Mouse (Mus musculus): ENCODE data around the gene Set.

Gene Set

DNA sequence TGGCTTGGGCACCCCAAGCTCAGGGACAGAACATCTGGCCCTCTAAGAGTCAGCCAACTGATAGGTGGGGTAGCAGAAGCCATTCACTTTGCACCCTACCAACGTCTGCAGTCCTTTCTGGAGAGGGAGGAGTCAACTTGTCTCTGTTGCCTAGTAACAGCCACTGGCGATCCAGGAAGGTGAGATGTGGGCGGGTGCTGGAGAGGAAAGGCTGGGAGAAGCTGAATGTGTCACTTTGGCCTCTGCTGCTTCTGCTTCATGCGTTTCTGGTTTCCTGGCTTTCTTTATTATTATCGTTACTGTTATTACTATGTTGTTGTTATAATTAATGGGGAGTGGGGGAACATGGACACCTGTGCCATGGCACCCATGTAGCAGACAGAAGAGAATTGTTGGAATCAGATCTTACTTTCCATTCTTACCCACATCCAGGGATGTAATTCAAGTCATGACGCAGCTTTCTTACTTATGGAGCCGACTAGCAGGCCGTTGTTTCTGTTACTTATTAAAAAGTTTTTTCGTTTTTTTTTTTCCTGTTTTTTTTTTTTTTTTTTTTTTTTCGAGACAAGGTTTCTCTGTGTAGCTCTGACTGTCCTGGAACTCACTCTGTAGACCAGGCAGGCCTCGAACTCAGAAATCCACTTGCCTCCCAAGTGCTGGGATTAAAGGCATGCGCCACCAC lies at the start of gene Set:
TSS of gene Set (plus strand) at position 156 of the 682 bp plus-strand sequence.
- CTCF ChIA-PET = interaction anchor here (0.6 kb wide), 1 partner anchor 174 kb away, joined by 5 read pairs; no protein-coding TSS in a partner anchor

DNA sequence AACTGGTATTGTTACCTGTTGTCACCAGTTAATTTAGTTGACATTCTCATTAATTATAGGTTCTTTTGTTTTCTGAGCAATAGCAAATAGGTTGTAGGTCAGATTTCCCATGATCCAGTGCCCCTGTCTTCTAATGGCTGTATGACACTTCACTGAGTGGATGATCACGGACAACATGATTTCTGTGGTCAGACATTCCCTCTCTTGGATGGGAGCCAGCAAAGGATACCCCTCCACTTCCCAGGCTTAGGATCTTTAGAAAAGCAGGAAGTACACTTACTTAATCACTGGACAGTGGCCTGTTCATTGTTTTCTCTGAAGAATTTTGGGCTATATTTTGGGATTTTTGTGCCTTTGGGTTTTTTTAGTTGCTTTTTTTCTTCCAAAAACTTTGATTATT lies 48.1 kb upstream of the Set start:
- CTCF ChIA-PET = no interaction called here

DNA sequence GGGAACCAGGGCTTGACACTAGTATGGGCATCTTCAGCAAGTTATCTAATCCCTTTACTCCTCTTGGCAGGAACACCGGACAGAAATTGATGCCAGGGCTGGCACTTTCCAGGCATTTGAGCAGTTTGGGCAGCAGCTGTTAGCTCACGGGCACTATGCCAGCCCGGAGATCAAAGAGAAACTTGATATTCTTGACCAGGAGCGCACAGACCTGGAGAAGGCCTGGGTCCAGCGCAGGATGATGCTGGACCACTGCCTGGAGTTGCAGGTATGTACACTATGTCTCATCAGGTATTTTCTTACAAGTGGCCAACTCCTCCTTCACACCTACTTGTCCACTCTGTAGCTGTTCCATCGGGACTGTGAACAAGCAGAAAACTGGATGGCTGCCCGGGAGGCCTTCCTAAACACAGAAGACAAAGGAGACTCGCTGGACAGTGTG lies 46.3 kb upstream of the Set start:
- CTCF ChIA-PET = no interaction called here

DNA sequence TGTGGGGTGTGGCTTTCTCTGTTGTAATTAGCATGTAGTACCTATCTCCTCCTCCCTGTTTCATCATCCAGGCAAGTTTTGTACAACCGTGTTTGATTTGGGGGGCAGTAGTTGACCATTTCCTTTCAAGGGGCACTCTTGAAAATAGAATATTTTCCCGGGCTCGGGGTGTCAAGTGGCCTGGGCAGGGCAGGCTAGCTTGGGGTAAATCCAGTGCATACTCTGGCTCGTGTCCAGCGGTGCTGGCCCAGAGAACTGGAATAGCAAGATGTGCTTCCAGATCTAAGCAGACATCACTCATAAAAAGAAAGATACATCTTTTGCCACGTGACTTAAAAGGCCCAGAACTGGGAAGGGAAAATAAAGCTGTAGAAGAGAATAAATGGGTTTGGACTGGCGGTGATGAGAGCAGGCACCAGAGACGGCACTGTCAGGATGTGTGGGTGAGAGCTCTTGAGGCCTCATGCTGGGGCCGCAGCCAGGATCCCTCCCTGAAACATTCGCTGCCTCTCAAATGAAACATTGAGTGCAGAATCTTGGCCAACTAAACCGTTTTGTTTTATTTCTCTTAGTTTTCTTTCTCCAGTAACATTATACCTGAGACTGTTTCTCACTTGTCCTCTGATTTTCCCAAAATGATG lies 42.7 kb upstream of the Set start:
- CTCF ChIA-PET = no interaction called here

DNA sequence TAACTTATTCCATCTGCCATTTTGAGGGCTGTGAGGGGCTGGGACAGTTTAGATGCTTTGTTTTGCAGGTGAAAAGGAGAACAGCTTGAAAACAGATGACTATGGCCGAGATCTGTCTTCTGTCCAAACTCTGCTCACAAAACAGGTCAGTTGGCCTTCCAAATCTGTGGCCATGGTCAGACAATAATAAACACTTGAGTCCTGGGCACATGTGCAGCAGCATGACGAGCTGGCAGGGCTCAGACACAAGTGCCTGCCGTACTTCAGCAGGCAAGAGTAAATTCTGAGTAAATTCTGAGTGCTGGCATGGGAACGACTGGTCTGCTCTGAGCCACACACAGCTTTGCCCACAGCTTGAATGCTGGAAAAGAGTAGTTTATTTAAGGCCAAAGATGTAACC lies 31.7 kb upstream of the Set start:
- CTCF ChIA-PET = no interaction called here

DNA sequence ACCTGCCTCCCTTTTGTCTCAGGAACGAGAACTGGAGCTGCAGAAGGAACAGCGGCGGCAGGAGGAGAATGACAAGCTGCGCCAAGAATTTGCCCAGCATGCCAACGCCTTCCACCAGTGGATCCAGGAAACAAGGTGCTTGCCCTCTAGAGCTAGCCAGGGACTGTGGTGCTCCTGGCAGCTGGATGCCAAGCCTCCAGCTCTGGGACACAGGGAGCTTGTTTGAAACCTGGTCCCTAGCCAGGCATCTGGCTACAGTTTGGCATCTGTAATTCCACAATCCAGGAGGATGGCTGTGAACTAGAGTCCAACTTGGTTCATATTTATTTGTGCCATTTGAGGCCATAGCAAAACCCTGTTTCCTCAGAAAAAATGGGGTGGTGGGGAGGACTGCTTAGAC lies 30.2 kb upstream of the Set start:
- CTCF ChIA-PET = no interaction called here

DNA sequence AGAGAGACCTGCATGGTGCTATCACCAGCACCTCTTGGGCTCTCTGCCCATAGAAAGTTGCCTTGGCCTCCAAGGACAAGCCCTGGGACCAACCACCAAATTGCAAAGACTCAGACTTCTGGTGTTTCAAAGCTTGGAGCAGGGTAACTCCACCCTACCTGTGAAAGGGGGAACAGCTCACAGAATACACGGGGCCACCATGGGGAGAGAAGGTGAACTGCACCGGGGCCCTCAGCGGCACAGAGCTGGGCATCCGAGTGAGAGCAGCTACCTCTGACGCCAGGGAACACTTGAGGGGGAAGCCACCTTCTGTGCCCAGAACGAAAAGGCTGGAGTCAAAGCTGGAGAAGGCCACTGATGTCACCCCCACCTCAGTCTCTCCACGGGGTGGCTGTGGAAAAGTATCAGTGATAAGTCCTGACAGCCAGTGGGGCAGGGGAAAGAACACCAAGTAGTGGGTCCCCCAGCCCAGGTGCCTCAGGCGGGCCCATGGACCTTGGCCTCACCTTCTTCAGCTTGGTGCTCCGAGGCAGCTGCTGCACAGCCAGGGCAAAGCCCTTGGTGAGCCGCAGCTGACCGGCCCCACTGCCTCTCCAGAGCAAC lies 24.8 kb upstream of the Set start:
- CTCF ChIA-PET = interaction anchor here (0.6 kb wide), 1 partner anchor 93 kb away, joined by 3 read pairs; no protein-coding TSS in a partner anchor

DNA sequence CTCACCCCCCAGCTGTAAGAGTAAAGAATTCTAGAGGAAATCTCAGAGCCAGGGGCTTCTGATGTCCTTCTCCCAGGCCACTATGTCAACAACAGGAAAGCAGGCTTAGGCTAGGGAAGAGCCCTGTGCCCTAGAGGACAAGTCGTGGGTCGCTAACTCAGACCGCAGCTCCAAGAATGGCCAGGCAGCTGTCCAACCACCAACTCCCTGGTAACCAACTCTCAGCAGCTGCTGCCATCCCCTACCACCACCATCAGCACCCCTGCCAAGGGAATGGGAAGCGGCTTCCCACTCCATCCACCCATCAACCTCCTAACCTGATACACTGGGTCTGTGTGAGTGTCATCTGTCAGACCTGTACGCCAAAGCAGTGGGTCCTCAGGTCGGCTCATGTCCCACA lies 24.2 kb upstream of the Set start:
- CTCF ChIA-PET = no interaction called here

DNA sequence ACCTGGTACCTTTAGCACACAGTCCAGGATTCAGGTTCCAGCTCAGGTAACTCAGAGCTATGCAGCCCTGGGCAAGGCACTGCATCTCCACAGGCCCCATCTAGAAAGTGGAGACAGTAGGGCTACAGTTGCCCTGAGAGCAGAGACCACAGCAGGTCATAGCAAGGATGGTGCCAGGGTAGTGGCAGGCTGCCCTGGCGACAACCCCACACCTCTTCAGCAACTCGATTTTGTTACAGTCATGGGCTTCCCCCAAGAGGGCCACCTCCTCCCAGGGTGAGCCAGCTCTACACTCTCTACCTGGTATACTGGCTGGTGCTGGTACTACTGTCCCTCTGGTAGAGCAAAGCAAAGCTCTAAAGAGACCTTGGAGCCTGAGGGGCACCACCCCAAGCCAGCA lies 19.4 kb upstream of the Set start:
- CTCF ChIA-PET = interaction anchor here (0.5 to 0.6 kb wide), 2 partner anchors 51 to 94 kb away, joined by 4 to 5 read pairs; no protein-coding TSS in a partner anchor

DNA sequence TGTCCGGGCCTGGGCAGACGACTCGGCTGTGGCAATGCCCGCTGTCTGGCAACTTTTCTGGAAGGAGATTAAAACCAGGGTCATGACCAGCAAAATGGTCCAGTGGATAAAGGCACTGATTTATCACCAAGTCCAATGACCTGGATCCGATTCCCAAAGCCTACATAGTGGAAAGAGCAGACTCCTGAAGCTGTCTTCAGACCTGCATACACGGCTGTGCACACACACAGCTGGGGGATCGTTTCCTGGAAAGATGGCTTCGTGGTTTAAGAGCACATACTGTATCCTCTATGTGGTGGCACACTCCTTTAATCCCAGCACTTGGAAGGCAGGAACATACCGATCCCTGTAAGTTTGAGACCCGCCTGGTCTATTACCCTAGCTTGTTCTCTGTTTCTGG lies 18.8 kb upstream of the Set start:
- CTCF ChIA-PET = interaction anchor here (0.6 to 0.9 kb wide), 2 partner anchors 14 to 94 kb away, joined by 4 to 13 read pairs; no protein-coding TSS in a partner anchor

DNA sequence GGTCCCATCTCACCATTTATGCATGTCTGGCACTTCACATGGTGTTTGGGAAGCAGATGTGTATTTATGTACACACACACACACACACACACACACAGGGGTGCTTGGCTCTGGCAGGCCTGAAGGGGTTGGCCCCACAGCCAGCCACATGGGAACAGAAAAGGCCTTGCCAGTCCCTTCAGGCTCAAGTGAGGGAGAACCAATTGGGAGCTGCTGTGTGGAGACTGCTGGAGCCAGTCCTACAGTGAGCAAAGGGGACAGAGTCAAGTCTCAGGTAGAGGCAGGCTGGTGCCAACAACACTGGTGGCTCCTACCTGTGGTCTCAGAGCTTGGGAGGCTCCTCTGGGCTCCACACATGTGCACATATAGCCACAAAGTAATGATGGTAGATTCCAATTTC lies 17.5 kb upstream of the Set start:
- CTCF ChIA-PET = interaction anchor here (0.6 kb wide), 1 partner anchor 459 kb away, joined by 5 read pairs; no protein-coding TSS in a partner anchor

DNA sequence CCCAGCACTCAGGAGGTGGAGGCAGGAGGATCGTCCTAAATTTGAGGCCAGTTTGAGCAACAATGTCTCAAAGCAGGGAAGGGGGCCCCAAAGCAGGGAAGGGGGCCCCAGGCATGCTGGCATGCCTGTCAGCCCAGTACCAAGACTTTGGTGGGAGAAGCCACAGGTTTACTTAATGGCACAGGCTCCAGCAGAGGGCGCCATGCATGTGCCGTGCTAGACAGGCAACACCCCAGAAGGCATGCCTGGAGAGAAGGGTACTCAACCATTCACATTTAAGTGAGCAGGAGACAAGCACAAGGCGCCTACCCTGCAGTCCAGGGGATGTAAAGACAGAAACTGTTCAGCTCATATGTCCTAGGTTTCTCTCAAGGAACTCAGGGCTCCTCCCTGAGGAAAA lies 14.7 kb upstream of the Set start:
- CTCF ChIA-PET = interaction anchor here (0.6 kb wide), 1 partner anchor 1193 kb away, joined by 3 read pairs; no protein-coding TSS in a partner anchor

DNA sequence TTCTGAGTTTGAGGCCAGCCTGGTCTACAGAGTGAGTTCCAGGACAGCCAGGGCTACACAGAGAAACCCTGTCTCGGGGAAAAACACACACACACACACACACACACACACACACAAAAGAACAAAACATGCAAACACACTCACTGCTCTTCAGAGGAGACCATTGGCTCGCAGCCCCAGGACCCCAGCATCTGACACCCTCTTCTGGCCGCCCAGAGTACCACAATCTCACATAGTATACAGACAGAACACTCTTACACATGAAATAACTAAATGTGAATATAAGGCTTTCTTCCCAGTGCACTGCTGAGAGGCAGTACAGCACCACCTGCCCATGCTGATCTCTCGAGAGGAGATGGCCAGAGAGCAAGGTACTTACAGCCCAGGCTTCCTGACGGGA lies 12.6 kb upstream of the Set start:
- CTCF ChIA-PET = interaction anchor here (0.9 to 1.2 kb wide), 2 partner anchors 18 to 21 kb away, joined by 3 to 5 read pairs; no protein-coding TSS in a partner anchor

DNA sequence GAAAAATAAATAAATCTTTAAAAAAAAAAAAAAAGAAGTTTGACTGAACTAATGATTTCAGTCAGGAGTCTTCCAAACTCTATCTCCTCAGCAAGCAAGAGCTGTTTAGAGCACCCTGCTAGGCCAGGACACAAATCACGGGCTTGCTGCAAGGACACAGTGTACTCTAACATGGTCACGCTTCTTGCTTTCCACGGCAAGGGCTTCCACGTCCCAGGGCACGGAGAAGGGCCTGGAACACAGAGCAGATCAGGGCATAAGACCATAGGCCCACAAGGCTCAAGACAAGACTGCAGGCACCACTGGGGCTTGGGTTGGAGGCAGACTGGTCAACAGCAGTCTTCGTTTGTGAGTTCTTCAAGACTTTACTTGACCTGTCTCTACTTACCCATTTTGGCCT lies 10.1 kb upstream of the Set start:
- CTCF ChIA-PET = no interaction called here

DNA sequence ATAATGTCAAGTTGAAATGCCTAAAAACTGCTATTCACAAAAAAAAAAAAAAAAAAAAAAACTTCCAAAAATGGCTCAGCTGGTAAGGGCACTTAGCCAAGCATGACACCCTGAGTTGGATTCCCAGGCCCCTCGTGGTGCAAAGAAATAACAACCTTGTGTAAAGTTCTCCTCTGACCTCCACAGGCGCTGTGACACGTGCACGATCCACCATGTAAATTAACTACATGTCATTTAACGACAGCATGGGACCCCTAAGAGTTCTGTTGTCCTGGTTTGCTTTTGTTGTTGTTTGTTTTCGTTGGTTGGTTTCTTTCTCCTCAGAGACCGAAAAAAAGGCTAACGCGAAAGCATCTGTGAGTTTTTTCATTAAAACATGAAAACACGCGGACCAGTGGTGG lies 9.1 kb upstream of the Set start:
- CTCF ChIA-PET = no interaction called here

DNA sequence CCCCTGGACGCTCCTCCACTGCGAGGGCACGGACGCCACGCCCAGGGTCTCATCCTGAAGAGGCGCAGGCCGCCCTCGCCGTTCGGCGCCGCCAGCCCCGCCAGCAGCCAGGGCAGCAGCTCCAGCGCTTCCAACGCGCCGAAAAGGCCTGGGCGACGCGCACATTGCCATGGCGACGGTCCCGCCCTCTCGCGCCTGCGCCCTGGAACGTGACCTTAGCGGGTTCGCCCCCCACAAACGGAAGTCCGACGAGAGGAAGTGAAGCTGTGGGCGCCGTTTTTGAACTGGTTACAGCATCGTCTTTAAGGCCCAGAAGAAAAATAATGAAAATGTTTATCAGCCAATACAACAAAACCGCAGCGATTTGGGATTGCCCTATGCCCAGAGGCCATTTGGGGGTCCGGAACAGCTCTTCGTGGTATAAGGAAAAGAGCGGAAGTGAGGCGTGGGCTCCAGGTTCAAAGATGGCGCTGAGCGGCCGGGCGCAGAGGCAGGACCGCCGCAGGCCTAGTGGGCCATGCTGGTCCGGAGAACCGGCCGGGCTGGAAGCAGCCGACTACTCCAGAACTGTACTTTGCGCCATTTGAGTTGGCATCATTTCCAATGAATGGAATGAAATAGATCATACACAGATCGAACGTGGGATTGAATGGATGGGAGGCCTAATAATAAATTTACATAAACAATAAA lies 8.3 kb upstream of the Set start, which contains the start of gene Wdr34:
TSS of gene Wdr34 (minus strand) at position 183 of the 690 bp plus-strand sequence.
- CTCF ChIA-PET = interaction anchor here (0.6 kb wide), 1 partner anchor 1036 kb away, joined by 7 read pairs; no protein-coding TSS in a partner anchor

DNA sequence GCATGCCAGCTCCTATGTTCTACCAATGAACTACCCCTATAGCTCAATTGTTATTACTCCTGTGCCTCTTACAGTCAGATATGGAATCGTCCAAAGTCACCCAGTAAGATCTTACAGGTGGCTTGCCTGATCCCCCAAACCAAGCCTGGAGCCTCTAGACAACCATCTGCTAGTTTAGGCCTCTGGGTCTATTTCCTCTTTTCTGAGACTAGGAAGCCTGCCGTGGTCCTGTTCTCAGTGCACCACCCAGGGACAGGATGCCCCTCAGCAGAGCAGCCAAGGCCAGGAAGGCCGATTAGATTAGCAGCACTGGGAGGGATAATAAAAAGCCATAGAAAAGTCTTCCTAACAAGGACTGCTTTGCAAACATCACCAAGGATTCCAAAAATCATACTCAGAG lies 7.3 kb upstream of the Set start:
- CTCF ChIA-PET = interaction anchor here (0.6 kb wide), 1 partner anchor 11 kb away, joined by 7 read pairs; no protein-coding TSS in a partner anchor

DNA sequence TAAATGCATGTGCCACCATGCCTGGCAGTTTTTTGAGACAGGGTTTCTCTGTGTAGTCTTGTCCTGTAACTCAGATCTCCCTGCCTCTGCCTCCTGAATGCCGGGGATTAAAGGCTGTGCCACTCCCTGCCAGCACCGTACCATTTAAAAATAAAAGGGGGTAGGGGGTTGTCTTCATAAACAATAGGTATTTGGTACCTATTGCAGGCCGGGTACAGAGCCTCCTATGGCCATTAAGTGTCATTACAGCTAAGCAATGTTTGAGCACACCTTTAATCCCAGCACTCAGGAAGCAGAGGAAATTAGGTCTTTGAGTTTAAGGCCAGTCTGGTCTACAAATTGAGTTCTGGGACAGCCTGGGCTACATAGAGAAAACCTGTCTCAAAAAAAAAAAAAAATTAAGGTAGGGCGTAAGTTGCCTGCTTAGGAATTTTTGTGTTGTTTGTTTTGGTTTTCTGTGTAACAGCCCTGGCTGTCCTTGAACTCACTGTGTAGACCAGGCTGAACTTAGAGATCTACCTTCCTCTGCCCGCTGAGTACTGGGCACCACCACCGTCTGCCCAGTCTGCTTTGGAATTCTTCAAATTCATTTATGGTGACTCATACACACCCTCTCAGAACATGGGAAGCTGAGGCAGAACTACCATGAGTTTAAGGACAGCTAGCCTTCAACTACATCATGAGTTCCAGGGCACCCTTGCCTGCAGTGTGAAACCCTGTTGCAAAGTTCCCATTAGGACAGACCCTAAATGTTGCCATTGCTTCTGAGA lies 5.0 kb upstream of the Set start:
- CTCF ChIA-PET = no interaction called here

DNA sequence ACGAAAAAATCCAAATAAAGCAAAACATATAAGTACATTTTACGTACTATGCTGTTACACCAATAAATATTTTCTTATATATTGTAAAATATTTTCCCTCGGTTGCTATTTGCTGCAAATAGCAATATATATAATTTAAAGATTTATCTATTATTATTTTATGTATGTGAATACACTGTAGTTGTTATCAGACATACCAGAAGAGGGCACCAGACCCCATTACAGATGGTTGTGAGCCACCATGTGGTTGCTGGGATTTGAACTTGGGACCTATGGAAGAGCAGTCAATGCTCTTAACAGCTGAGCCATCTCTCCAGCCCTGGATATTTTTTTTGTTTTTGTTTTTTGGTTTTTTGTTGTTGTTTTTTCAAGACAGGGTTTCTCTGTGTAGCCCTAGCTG lies 1.9 kb upstream of the Set start:
- CTCF ChIA-PET = interaction anchor here (0.7 kb wide), 1 partner anchor 440 kb away, joined by 15 read pairs; no protein-coding TSS in a partner anchor

DNA sequence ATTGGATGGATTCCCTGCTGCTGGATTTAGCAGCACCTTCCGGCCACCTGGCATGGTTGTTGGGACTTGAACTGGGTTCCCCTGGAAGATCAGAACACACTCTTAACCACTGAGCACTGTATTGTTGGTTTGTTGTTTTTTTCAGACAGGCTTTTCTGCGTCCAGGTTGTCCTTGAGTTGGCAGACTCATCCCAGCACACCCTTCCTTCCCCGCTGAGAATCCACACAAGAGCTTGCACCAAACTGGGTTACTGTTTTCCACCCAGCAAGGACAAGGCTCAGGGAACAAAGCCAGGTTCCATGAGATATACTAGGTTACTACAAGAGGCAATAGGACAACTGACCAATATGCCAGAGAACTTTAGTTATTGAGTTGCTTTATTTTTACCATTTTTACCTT lies 442 bp upstream of the Set start:
- CTCF ChIA-PET = no interaction called here

DNA sequence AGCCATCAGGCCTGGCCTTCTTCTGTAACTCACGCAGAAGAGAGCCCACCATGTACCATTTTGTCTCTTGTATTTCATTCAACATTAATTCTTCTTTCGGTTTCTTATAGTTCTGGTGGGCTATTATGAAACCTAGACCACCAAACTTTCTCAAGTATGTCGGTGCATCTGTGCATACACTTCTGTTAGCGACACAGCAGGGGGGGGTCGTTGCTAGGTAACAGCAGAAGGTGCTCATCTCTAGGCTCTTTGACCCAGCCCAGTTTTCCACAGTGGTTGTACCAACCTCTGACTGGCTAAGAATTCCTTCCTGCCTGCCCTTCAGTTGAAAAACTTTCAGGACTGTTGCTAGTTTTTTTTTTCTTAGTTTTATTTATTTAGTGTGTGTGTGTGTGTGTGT lies 1.2 kb downstream of the Set start:
- CTCF ChIA-PET = interaction anchor here (0.6 kb wide), 1 partner anchor 76 kb away, joined by 4 read pairs; no protein-coding TSS in a partner anchor
